Mouse (Mus musculus): ENCODE data around the gene Sh3gl3.

GRCm38 (mm10) chr7:82335211-82336121 is 161.8 kb downstream of the Sh3gl3 start, which contains the start of gene Adamtsl3:
- TF ChIP-seq GATA1 (IDR thresholded peaks at IDR 0.05; ENCODE audit: borderline replicate concordance, low read length) (no peak), FLI1 (IDR thresholded peaks at IDR 0.05; ENCODE audit: low read length) (no peak)

All from megakaryocyte, embryonic 14.5 days (primary cell).